Mouse (Mus musculus): ENCODE data around the gene Rab23. TPM values are rescaled to one million over a fixed set of nuclear protein-coding genes. Genes with fewer than 3 reads are reported as not detected.

Gene Rab23
- polyA plus RNA-seq, 1 experiment from 2014 or later = 1.8 TPM

- no peak overlapping the region for H3K27ac ChIP-seq
- H3K4me3 ChIP-seq (ENCODE audit: inconsistent target) = no peak overlapping the region
- H3K79me2 ChIP-seq (ENCODE audit: inconsistent target) = no peaks in the 10 kb centered on the region
- 92% methylated on average over 1 of the region's 1 CpGs for WGBS (ENCODE audit: missing documents)
- H3K36me3 ChIP-seq (ENCODE audit: inconsistent target) = peaks cover 28% of the 10 kb centered on the region
Observed at GRCm38 (mm10) chr1:33768091-33768787, 48.6 kb downstream of the Rab23 start.

- H3K79me2 ChIP-seq (ENCODE audit: inconsistent target) = no peaks in the 10 kb centered on the region
- peaks cover 28% of the 10 kb centered on the region for H3K36me3 ChIP-seq (ENCODE audit: inconsistent target)
Observed at GRCm38 (mm10) chr1:33768827-33769226, 49.1 kb downstream of the Rab23 start.

GRCm38 (mm10) chr1:33771621-33772020, 51.9 kb downstream of the Rab23 start:
- Histone ChIP-seq H3K4me3 (ENCODE audit: inconsistent target) (no peak overlapping the region), H3K36me3 (ENCODE audit: inconsistent target) (peaks cover 28% of the 10 kb centered on the region), H3K27ac (no peak overlapping the region), H3K79me2 (ENCODE audit: inconsistent target) (no peaks in the 10 kb centered on the region)
- WGBS (ENCODE audit: missing documents) = 99% methylated on average over 9 of the region's 10 CpGs

More at GRCm38 (mm10) chr1:33768827-33769226, 49.1 kb downstream of the Rab23 start:
- Histone ChIP-seq H3K4me3 (ENCODE audit: inconsistent target) (no peak overlapping the region), H3K27ac (no peak overlapping the region)

GRCm38 (mm10) chr1:33772106-33772505, 52.4 kb downstream of the Rab23 start:
- Histone ChIP-seq H3K36me3 (ENCODE audit: inconsistent target) (peaks cover 28% of the 10 kb centered on the region), H3K79me2 (ENCODE audit: inconsistent target) (no peaks in the 10 kb centered on the region), H3K27ac (no peak overlapping the region), H3K4me3 (ENCODE audit: inconsistent target) (no peak overlapping the region)
- 96% methylated on average over 9 of the region's 9 CpGs for WGBS (ENCODE audit: missing documents)

GRCm38 (mm10) chr1:33776175-33776611, 56.5 kb downstream of the Rab23 start:
- no peak overlapping the region for H3K27ac ChIP-seq
- no peaks in the 10 kb centered on the region for H3K79me2 ChIP-seq (ENCODE audit: inconsistent target)
- peaks cover 17% of the 10 kb centered on the region for H3K36me3 ChIP-seq (ENCODE audit: inconsistent target)
- no peak overlapping the region for H3K4me3 ChIP-seq (ENCODE audit: inconsistent target)
- WGBS (ENCODE audit: missing documents) = 97% methylated on average over 14 of the region's 14 CpGs

GRCm38 (mm10) chr1:33784561-33784960, 64.9 kb downstream of the Rab23 start:
- no peaks in the 10 kb centered on the region for H3K79me2 ChIP-seq (ENCODE audit: inconsistent target)
- 89% methylated on average over 5 of the region's 5 CpGs for WGBS (ENCODE audit: missing documents)
- H3K36me3 ChIP-seq (ENCODE audit: inconsistent target) = no peaks in the 10 kb centered on the region

GRCm38 (mm10) chr1:33788072-33788471, 68.4 kb downstream of the Rab23 start:
- Histone ChIP-seq H3K4me3 (ENCODE audit: inconsistent target) (no peak overlapping the region), H3K36me3 (ENCODE audit: inconsistent target) (no peaks in the 10 kb centered on the region), H3K79me2 (ENCODE audit: inconsistent target) (no peaks in the 10 kb centered on the region), H3K27ac (no peak overlapping the region)
- 36% methylated on average over 5 of the region's 5 CpGs for WGBS (ENCODE audit: missing documents)

More at GRCm38 (mm10) chr1:33784561-33784960, 64.9 kb downstream of the Rab23 start:
- Histone ChIP-seq H3K4me3 (ENCODE audit: inconsistent target) (no peak overlapping the region), H3K27ac (no peak overlapping the region)

- no peak overlapping the region for H3K27ac ChIP-seq
- H3K79me2 ChIP-seq (ENCODE audit: inconsistent target) = no peaks in the 10 kb centered on the region
- H3K4me3 ChIP-seq (ENCODE audit: inconsistent target) = no peak overlapping the region
- H3K36me3 ChIP-seq (ENCODE audit: inconsistent target) = no peaks in the 10 kb centered on the region
- 39% methylated on average over 3 of the region's 3 CpGs for WGBS (ENCODE audit: missing documents)
Observed at GRCm38 (mm10) chr1:33788493-33788892, 68.8 kb downstream of the Rab23 start.

Other genes starting within 250 kb of the Rab23 start
- gene Prim2, start 50.1 kb upstream of the Rab23 start, polyA plus RNA-seq (2018) = 6.0 to 20.4 TPM (median 13.0 TPM) in 3 replicates
- 1.4 to 3.6 TPM (median 2.4 TPM) in 3 replicates for gene Bag2, start 37.9 kb downstream of the Rab23 start, polyA plus RNA-seq (2018)
- gene Zfp451, start 94.7 kb downstream of the Rab23 start, polyA plus RNA-seq (2018) = 9.6 to 13.0 TPM (median 12.0 TPM) in 3 replicates
- 0.69 to 0.76 TPM (median 0.69 TPM) in 3 replicates for gene Bend6, start 187.9 kb downstream of the Rab23 start, polyA plus RNA-seq (2018)
- gene Dst, start 188.3 kb downstream of the Rab23 start, polyA plus RNA-seq (2018) = 5.9 to 8.8 TPM (median 8.4 TPM) in 3 replicates